Mouse (Mus musculus) mouse embryonic stem cell (cell line): Measurements from ENCODE around the gene Aspscr1.
"Not testable (repeated sequence)": the region's sequence is repeated elsewhere in the genome, so short reads cannot be mapped to it uniquely, and the experiment has no call there.

Experiments
- in situ Hi-C, 2 experiments: fragments of 300-500 bp; cut with MboI; formaldehyde crosslinking; loops; 1 replicate in 1 of 2; 3 replicates in 1 of 2; pipeline ENCODE4 v1.14.3; 2019 to 2020; ENCODE audit warnings: low sequenced_read_pairs in 2 of 2, low pct_unique_long_range_greater_than_20kb in 1 of 2, mixed read lengths in 1 of 2; ENCODE audit not compliant: unreplicated experiment in 1 of 2

Gene Aspscr1

GRCm38 (mm10) chr11:120666617-120667016 lies 6.2 kb upstream of the Aspscr1 start:
- in situ Hi-C loops: loop anchor here in 1 of 2 experiments (25.0 kb wide), 1 partner anchor 429 kb away; the partner anchor contains the start of gene Bahcc1

GRCm38 (mm10) chr11:120673594-120674122 lies 885 bp downstream of the Aspscr1 start:
- in situ Hi-C loops: loop anchor here in 1 of 2 experiments (25.0 kb wide), 1 partner anchor 436 kb away; the partner anchor contains the start of gene Bahcc1

- in situ Hi-C loops: not testable (repeated sequence)
Measured at GRCm38 (mm10) chr11:120675875-120676274, 3.1 kb downstream of the Aspscr1 start.

- in situ Hi-C loops: no loop called here
Measured at GRCm38 (mm10) chr11:120676951-120677350, 4.2 kb downstream of the Aspscr1 start.

- in situ Hi-C loops: no loop called here
Measured at GRCm38 (mm10) chr11:120679909-120680308, 7.1 kb downstream of the Aspscr1 start.

- in situ Hi-C loops: no loop called here
Measured at GRCm38 (mm10) chr11:120682683-120683082, 9.9 kb downstream of the Aspscr1 start.

- in situ Hi-C loops: no loop called here
Measured at GRCm38 (mm10) chr11:120683536-120683935, 10.8 kb downstream of the Aspscr1 start.

GRCm38 (mm10) chr11:120684086-120684485 lies 11.3 kb downstream of the Aspscr1 start:
- in situ Hi-C loops: no loop called here

GRCm38 (mm10) chr11:120684660-120685059 lies 11.9 kb downstream of the Aspscr1 start:
- in situ Hi-C loops: no loop called here

- in situ Hi-C loops: no loop called here
Measured at GRCm38 (mm10) chr11:120686650-120687272, 14.0 kb downstream of the Aspscr1 start.

- in situ Hi-C loops: no loop called here
Measured at GRCm38 (mm10) chr11:120689365-120689764, 16.6 kb downstream of the Aspscr1 start.

- in situ Hi-C loops: no loop called here
Measured at GRCm38 (mm10) chr11:120692471-120693011, 19.8 kb downstream of the Aspscr1 start.

GRCm38 (mm10) chr11:120693461-120693860 lies 20.7 kb downstream of the Aspscr1 start:
- in situ Hi-C loops: no loop called here

- in situ Hi-C loops: no loop called here
Measured at GRCm38 (mm10) chr11:120695184-120695583, 22.4 kb downstream of the Aspscr1 start.

GRCm38 (mm10) chr11:120695641-120696040 lies 22.9 kb downstream of the Aspscr1 start:
- in situ Hi-C loops: no loop called here

GRCm38 (mm10) chr11:120696568-120696967 lies 23.8 kb downstream of the Aspscr1 start:
- in situ Hi-C loops: no loop called here

GRCm38 (mm10) chr11:120697741-120698140 lies 25.0 kb downstream of the Aspscr1 start:
- in situ Hi-C loops: no loop called here

GRCm38 (mm10) chr11:120703696-120704454 lies 31.1 kb downstream of the Aspscr1 start:
- in situ Hi-C loops: no loop called here
